Mouse (Mus musculus) cortical plate, adult 2 months (tissue): ENCODE results near the gene Slc17a7.

Experiments used
- CTCF ChIP-seq: fragments of 200-500 bp; IDR thresholded peaks from 2 replicates; pipeline ENCODE4 v1.5.1; 2011; ENCODE audit warnings: mild to moderate bottlenecking, control low read depth, low read length; ENCODE audit not compliant: insufficient read depth; ENCODE audit errors: extremely low read depth
- POLR2A ChIP-seq: fragments of 200-500 bp; IDR thresholded peaks from 2 replicates; pipeline ENCODE4 v1.6.1; 2011; ENCODE audit warnings: mild to moderate bottlenecking, low read length, control low read depth; ENCODE audit not compliant: insufficient read depth; ENCODE audit errors: extremely low read depth

DNA sequence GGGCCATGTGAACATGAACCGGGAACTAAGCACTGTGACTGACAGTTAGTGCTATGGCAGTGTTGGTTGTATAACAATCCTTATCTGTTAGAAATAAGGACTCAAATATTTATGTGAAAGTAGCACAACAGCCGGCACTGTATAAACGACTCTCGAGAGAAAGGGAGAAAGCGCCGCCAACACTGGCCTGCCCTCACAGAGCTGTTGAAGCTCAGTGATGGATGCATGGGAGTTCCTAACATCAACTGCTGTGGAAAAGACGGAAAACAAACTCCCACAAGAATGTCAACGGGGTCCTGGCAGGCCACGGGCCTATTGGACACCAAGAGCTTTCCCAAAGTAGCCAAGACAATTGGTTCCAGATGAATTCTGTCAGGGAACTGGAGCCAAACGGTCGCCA is 12.4 kb upstream of the Slc17a7 start:
- TF ChIP-seq CTCF (no peak), POLR2A (no peak)
